Mouse (Mus musculus): Measurements from ENCODE around the gene Znrf1. TPM values are rescaled to one million over a fixed set of nuclear protein-coding genes. Genes with fewer than 3 reads are reported as not detected.
A peak's percentile ranks its signal among the peaks of the same experiment; 100 is the strongest.

Gene Znrf1
- total and polyA plus RNA-seq, 2 experiments from 2014 or later, result 113 to 225 TPM

- Histone ChIP-seq H3K4me1 (ENCODE audit: insufficient read depth) (no peaks in the 10 kb centered on the region), H3K4me3 (ENCODE audit: low read depth, low read length) (no peak overlapping the region), H3K9me3 (ENCODE audit: low read length) (no peaks in the 10 kb centered on the region), H3K36me3 (ENCODE audit: insufficient read depth) (no peaks in the 10 kb centered on the region; the same call in 1 of the 2 replicates), H3K27ac (ENCODE audit: low read depth, low read length) (no peak overlapping the region), H3K27me3 (ENCODE audit: insufficient read depth, low read length) (no peaks in the 10 kb centered on the region), H3K9ac (no peak overlapping the region), H3K4me2 (ENCODE audit: low read depth) (no peak overlapping the region)
- DNase-seq, result no peak
- 96% methylated on average over 1 of the region's 1 CpGs for WGBS
- no peak for ATAC-seq
- no peak for TF ChIP-seq CTCF (IDR thresholded peaks at IDR 0.05; ENCODE audit: low read depth)
These were observed 51.7 kb downstream of the Znrf1 start for GRCm38 (mm10) chr8:111587545-111588094.

GRCm38 (mm10) chr8:111588336-111588735 is 52.4 kb downstream of the Znrf1 start:
- H3K9me3 ChIP-seq (ENCODE audit: low read length), result no peaks in the 10 kb centered on the region
- no peak overlapping the region for H3K27ac ChIP-seq (ENCODE audit: low read depth, low read length)
- WGBS, result 94% methylated on average over 2 of the region's 2 CpGs
- no peaks in the 10 kb centered on the region for H3K4me1 ChIP-seq (ENCODE audit: insufficient read depth)
- no peak overlapping the region for H3K9ac ChIP-seq
- ATAC-seq (no peak), DNase-seq (no peak)
- no peaks in the 10 kb centered on the region for H3K27me3 ChIP-seq (ENCODE audit: insufficient read depth, low read length)
- no peaks in the 10 kb centered on the region; the same call in 1 of the 2 replicates for H3K36me3 ChIP-seq (ENCODE audit: insufficient read depth)
- no peak for TF ChIP-seq CTCF (IDR thresholded peaks at IDR 0.05; ENCODE audit: low read depth)
- no peak overlapping the region for H3K4me3 ChIP-seq (ENCODE audit: low read depth, low read length)
- no peak overlapping the region for H3K4me2 ChIP-seq (ENCODE audit: low read depth)

GRCm38 (mm10) chr8:111590214-111590613 is 54.3 kb downstream of the Znrf1 start:
- no peak overlapping the region for H3K4me2 ChIP-seq (ENCODE audit: low read depth)
- no peak overlapping the region for H3K4me3 ChIP-seq (ENCODE audit: low read depth, low read length)
- ATAC-seq (no peak), DNase-seq (no peak)
- H3K4me1 ChIP-seq (ENCODE audit: insufficient read depth), result no peaks in the 10 kb centered on the region
- no peak for TF ChIP-seq CTCF (IDR thresholded peaks at IDR 0.05; ENCODE audit: low read depth)
- H3K9ac ChIP-seq, result no peak overlapping the region
- H3K27ac ChIP-seq (ENCODE audit: low read depth, low read length), result no peak overlapping the region
- 77% methylated on average over 3 of the region's 3 CpGs for WGBS
- no peaks in the 10 kb centered on the region for H3K36me3 ChIP-seq (ENCODE audit: insufficient read depth)
- H3K27me3 ChIP-seq (ENCODE audit: insufficient read depth, low read length), result no peaks in the 10 kb centered on the region
- H3K9me3 ChIP-seq (ENCODE audit: low read length), result no peaks in the 10 kb centered on the region

GRCm38 (mm10) chr8:111591176-111591575 is 55.3 kb downstream of the Znrf1 start:
- DNase-seq, result no peak
- no peaks in the 10 kb centered on the region for H3K9me3 ChIP-seq (ENCODE audit: low read length)
- no peak overlapping the region for H3K4me2 ChIP-seq (ENCODE audit: low read depth)
- no peaks in the 10 kb centered on the region; the same call in 1 of the 2 replicates for H3K4me1 ChIP-seq (ENCODE audit: insufficient read depth)
- no peak for TF ChIP-seq CTCF (IDR thresholded peaks at IDR 0.05; ENCODE audit: low read depth)
- no peak overlapping the region for H3K27ac ChIP-seq (ENCODE audit: low read depth, low read length)
- no peak for ATAC-seq
- no peaks in the 10 kb centered on the region for H3K27me3 ChIP-seq (ENCODE audit: insufficient read depth, low read length)
- no peak overlapping the region for H3K9ac ChIP-seq
- H3K36me3 ChIP-seq (ENCODE audit: insufficient read depth), result no peaks in the 10 kb centered on the region
- H3K4me3 ChIP-seq (ENCODE audit: low read depth, low read length), result no peak overlapping the region

- H3K27ac ChIP-seq (ENCODE audit: low read depth, low read length), result no peak overlapping the region
- peaks cover 3% of the 10 kb centered on the region; the same call in 1 of the 2 replicates for H3K4me1 ChIP-seq (ENCODE audit: insufficient read depth)
- H3K27me3 ChIP-seq (ENCODE audit: insufficient read depth, low read length), result no peaks in the 10 kb centered on the region
- no peak overlapping the region for H3K4me3 ChIP-seq (ENCODE audit: low read depth, low read length)
- H3K9ac ChIP-seq, result no peak overlapping the region
- no peak for TF ChIP-seq CTCF (IDR thresholded peaks at IDR 0.05; ENCODE audit: low read depth)
- no peak overlapping the region for H3K4me2 ChIP-seq (ENCODE audit: low read depth)
- DNase-seq (no peak), ATAC-seq (0 out of 2 replicates have a peak, but pooled peaks have one; percentile 25)
- no peaks in the 10 kb centered on the region for H3K9me3 ChIP-seq (ENCODE audit: low read length)
- no peaks in the 10 kb centered on the region for H3K36me3 ChIP-seq (ENCODE audit: insufficient read depth)
- WGBS, result 51% methylated on average over 7 of the region's 7 CpGs
These were observed 56.6 kb downstream of the Znrf1 start for GRCm38 (mm10) chr8:111592390-111592910.

- TF ChIP-seq CTCF (IDR thresholded peaks at IDR 0.05; ENCODE audit: low read depth), result no peak
- ATAC-seq (no peak), DNase-seq (no peak)
- Histone ChIP-seq H3K9me3 (ENCODE audit: low read length) (no peaks in the 10 kb centered on the region), H3K27me3 (ENCODE audit: insufficient read depth, low read length) (no peaks in the 10 kb centered on the region), H3K9ac (no peak overlapping the region), H3K36me3 (ENCODE audit: insufficient read depth) (no peaks in the 10 kb centered on the region), H3K4me3 (ENCODE audit: low read depth, low read length) (no peak overlapping the region), H3K27ac (ENCODE audit: low read depth, low read length) (no peak overlapping the region), H3K4me1 (ENCODE audit: insufficient read depth) (peaks cover 3% of the 10 kb centered on the region; the same call in 1 of the 2 replicates), H3K4me2 (ENCODE audit: low read depth) (no peak overlapping the region)
- 79% methylated on average over 3 of the region's 3 CpGs for WGBS
These were observed 58.3 kb downstream of the Znrf1 start for GRCm38 (mm10) chr8:111594044-111594840.

GRCm38 (mm10) chr8:111594951-111595350 is 59.1 kb downstream of the Znrf1 start:
- no peak for TF ChIP-seq CTCF (IDR thresholded peaks at IDR 0.05; ENCODE audit: low read depth)
- Histone ChIP-seq H3K9me3 (ENCODE audit: low read length) (no peaks in the 10 kb centered on the region), H3K27me3 (ENCODE audit: insufficient read depth, low read length) (no peaks in the 10 kb centered on the region), H3K27ac (ENCODE audit: low read depth, low read length) (no peak overlapping the region), H3K9ac (no peak overlapping the region), H3K4me1 (ENCODE audit: insufficient read depth) (peaks cover 3% of the 10 kb centered on the region; the same call in 1 of the 2 replicates), H3K36me3 (ENCODE audit: insufficient read depth) (no peaks in the 10 kb centered on the region), H3K4me2 (ENCODE audit: low read depth) (no peak overlapping the region), H3K4me3 (ENCODE audit: low read depth, low read length) (no peak overlapping the region)
- ATAC-seq (no peak), DNase-seq (no peak)
- whole genome bisulfite sequencing, result 70% methylated on average over 2 of the region's 2 CpGs
